Mouse (Mus musculus) heart, adult 18-20 months (tissue): ENCODE data around the gene Tsnax. TPM values are rescaled to one million over a fixed set of nuclear protein-coding genes. Genes with fewer than 3 reads are reported as not detected.
A peak's percentile ranks its signal among the peaks of the same experiment; 100 is the strongest.

Experiments
- DNase-seq, 2 experiments: peaks; one replicate each; pipeline ENCODE4 v3.0.0; 2021 to 2022; ENCODE audit warnings: mixed read lengths in 1 of 2
- total RNA-seq, 2 experiments: library from RNA; stranded (reverse); gene quantifications; 2 replicates each; pipeline ENCODE4 v1.2.3; 2021

Tsnax gene
- total RNA-seq, 2 experiments from 2014 or later, result 68.6 to 73.4 TPM

- no peak for DNase-seq
Observed at GRCm38 (mm10) chr8:125043394-125043793, 30.6 kb downstream of the Tsnax start.

- peak in 1 of 2 experiments; percentile 64 for DNase-seq
Observed at GRCm38 (mm10) chr8:125043935-125044334, 31.1 kb downstream of the Tsnax start.

- no peak for DNase-seq
Observed at GRCm38 (mm10) chr8:125045760-125046159, 33.0 kb downstream of the Tsnax start.

- no peak for DNase-seq
Observed at GRCm38 (mm10) chr8:125049051-125049750, 36.4 kb downstream of the Tsnax start.

- DNase-seq, result no peak
Observed at GRCm38 (mm10) chr8:125049826-125050225, 37.0 kb downstream of the Tsnax start.

- peak; percentile 61 to 85 for DNase-seq
Observed at GRCm38 (mm10) chr8:125052026-125052425, 39.2 kb downstream of the Tsnax start.

GRCm38 (mm10) chr8:125053505-125054435, 41.0 kb downstream of the Tsnax start, which contains the start of gene Disc1:
Disc1 (plus strand) TSS chr8:125054195.
- peak; percentile 59 to 74 for DNase-seq

- DNase-seq, result peak; percentile 68 to 80
Observed at GRCm38 (mm10) chr8:125054436-125054810, 41.6 kb downstream of the Tsnax start.

GRCm38 (mm10) chr8:125060904-125061303, 48.1 kb downstream of the Tsnax start:
- no peak for DNase-seq

GRCm38 (mm10) chr8:125065596-125065995, 52.8 kb downstream of the Tsnax start:
- no peak for DNase-seq

- DNase-seq, result peak; percentile 87 to 92
Observed at GRCm38 (mm10) chr8:125066913-125067595, 54.3 kb downstream of the Tsnax start.

GRCm38 (mm10) chr8:125067596-125067960, 54.8 kb downstream of the Tsnax start:
- DNase-seq, result peak; percentile 67 to 72

- no peak for DNase-seq
Observed at GRCm38 (mm10) chr8:125068146-125068905, 55.5 kb downstream of the Tsnax start.

- DNase-seq, result no peak
Observed at GRCm38 (mm10) chr8:125069304-125069703, 56.5 kb downstream of the Tsnax start.

GRCm38 (mm10) chr8:125069733-125070132, 56.9 kb downstream of the Tsnax start:
- DNase-seq, result no peak

GRCm38 (mm10) chr8:125074141-125074540, 61.3 kb downstream of the Tsnax start:
- DNase-seq, result no peak

GRCm38 (mm10) chr8:125074581-125074980, 61.8 kb downstream of the Tsnax start:
- DNase-seq, result no peak

GRCm38 (mm10) chr8:125075389-125075788, 62.6 kb downstream of the Tsnax start:
- no peak for DNase-seq

- no peak for DNase-seq
Observed at GRCm38 (mm10) chr8:125077326-125077725, 64.5 kb downstream of the Tsnax start.

GRCm38 (mm10) chr8:125078771-125079384, 66.1 kb downstream of the Tsnax start:
- peak; percentile 52 to 61 for DNase-seq
